In the genomic region with DNA sequence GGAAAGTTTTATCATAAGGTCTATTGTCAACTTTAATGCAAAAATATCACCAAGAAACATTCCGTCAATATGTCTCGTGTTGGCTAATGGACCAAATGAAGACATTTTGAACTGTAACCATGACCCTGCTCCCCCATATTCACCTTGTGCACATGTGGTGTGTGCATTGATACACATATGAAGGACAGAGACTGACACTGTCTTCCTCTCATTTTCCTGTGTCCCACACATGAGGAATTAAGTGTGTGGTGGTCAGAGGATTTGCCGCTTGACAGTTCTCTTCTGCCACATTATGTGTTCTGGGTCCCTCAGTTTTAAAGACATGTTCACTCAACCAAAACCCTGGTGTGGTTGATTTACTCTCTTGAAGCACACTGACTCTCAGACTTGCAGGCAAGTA, we compare ENCODE assay signal across 3 mouse cellular contexts. TPM values are rescaled to one million over a fixed set of nuclear protein-coding genes. Genes with fewer than 3 reads are reported as not detected.
"Had no signal": no experiment of that assay in that cellular context is flagged by ENCODE, and none has a peak within 500 bp of the region (broad histone marks: within the 10 kb centered on the region; RNA-seq: fewer than 3 reads in every experiment).

No protein-coding gene starts in this region.

RNA-seq across cellular contexts. Expression of gene 4930467E23Rik, which starts 11.5 kb away (rescaled TPM):
- total RNA-seq: layer of hippocampus, postnatal 10 days; megakaryocyte progenitor cell, adult 5-6 weeks; midbrain, postnatal 0 days had no signal
